Mouse (Mus musculus) right cerebral cortex, adult 2 months (tissue): ENCODE data around the gene Fbxw7.
A peak's percentile ranks its signal among the peaks of the same experiment; 100 is the strongest.

Experiments
- DNase-seq, 2 experiments: peaks; one replicate each; pipeline ENCODE4 v3.0.0; 2021 to 2022; ENCODE audit warnings: low spot score in 2 of 2

Fbxw7 gene

GRCm38 (mm10) chr3:84949387-84949786 lies 134.3 kb downstream of the Fbxw7 start:
- DNase-seq = no peak

GRCm38 (mm10) chr3:84951698-84952097 lies 136.6 kb downstream of the Fbxw7 start:
- no peak for DNase-seq

DNA sequence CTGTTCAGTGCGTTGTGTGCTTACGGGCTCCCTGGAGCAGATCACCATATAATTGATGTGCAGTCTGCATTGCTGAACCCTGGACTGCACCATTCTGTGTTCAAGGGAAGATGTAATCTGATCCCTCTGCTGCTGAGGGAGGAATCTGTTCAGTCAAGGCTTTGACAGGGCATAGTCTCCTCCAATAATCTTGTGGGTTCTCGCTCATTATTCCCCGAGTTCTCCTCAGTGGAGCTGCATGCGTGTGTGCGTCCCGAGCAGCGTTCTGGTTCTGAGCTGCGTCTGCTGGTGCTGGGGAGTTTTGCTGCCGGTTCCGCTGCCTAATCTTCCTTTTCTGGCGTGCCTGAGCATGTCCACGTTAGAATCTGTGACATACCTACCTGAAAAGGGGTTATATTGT lies 137.1 kb downstream of the Fbxw7 start:
- DNase-seq = peak; percentile 78 to 79

DNA sequence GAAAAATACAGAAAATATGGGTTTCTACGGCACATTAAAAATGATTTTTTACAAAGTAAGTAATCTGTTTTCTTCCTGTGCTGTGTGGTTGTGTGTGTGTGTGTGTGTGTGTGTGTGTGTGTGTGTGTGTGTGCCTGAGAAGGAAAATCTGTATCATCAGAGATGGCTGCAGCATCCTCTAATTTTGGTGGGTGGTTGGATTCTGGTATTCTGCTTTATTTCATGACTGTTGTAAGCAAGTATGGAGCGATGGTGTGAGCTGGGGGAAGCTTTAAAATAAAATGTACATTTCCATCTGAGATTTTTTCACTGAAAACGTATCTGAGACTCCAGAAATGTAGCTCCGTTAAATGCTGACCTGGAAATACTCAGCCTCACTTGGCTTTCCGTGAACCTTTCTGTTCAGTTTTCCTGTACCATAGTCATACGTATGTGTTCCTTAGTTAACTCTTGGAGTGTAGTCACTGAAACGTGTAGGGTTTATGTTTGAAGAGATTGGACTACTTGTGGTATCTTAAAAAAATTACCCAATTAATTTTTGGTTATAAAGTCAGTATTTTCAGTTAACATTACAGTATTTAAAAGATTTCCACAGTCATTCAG lies 137.6 kb downstream of the Fbxw7 start:
- DNase-seq = no peak

DNA sequence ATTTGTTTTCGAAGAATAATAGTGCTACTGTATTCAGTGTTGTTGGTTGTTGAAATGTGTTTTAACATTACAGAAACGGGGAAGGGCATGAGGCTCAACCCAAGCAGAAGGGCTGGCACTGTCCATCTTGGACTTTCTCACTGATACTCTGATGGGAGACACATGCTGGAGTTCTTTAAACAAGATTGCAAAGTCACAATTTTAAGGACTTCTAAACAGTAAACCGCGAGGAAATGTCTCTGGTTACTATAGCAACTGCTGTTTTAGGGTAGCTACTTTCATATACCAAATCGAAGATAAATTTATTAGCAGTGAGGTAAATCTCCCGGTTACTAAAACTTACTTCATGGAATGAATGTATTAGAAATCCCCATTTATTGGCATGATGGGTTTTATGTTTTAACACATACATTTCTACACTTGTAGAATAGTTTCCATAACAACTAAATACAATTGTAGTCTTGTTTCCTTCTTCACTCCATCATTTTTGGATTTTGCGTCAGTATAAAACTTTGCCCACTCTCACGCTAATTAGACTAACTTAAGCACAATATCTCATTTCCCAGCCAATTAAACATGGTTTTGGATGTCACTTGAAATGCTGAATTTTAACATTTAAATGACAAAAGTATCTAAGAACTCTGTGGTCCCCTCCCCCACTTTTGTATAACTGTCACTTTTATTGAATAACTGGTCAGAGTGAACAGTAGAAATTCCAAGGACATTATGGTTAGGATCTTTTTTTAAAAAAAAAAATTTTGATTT lies 140.1 kb downstream of the Fbxw7 start:
- DNase-seq = no peak

DNA sequence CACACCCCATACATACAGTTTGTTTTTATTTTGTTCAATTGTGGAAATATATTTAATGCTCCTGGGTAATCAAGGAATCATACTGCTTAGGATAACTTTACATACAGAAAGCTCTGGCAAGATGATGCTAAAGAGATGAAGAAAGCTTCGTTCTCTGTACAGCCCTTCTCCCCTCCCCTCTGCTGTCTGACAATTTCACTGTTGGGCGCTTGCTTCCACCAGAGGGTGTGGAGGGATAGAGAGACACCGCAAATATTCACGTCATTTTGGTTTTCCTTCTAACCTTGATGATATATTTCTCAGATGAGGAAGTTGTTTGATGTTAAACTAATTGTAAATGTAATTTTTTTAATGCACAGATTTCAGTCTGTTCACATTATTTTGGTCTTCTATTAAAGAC lies 140.8 kb downstream of the Fbxw7 start:
- no peak for DNase-seq

- DNase-seq = no peak
These were observed 150.1 kb downstream of the Fbxw7 start for GRCm38 (mm10) chr3:84965156-84965555.

DNA sequence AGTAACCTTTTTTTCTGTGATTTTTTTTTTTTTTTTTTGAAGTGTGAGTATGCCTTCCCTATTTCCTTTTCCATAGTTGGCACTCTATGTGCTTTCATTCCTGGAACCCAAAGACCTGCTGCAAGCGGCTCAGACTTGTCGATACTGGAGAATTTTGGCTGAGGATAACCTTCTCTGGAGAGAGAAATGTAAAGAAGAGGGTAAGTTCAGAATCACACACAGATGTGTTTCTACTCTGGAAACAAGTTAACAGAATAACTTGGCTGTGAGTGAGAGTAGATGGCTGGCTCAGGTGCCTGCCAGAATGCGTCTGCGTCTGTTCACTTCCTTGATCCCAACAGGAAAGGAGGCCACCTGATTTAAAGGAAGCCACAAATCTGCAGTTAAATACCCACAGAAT lies 152.3 kb downstream of the Fbxw7 start:
- no peak for DNase-seq

DNA sequence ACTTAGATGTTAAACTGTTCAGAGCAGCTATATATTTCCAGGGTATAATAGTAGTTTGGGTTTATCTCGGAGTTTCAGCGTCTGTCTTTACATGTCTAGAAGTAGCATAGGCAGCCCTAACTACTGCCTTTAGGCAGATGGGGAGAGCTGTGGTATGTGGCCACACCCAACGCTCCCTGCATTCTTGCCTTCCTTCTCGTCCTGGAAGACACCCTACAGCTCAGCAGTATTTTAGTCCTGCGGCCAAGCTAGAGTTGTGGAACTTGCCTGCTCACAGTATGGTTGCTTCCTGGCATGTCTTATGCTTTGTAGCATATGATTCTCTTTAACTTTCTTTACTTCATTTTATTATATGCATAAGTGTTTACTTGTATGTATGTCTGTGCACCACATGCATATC lies 156.5 kb downstream of the Fbxw7 start:
- no peak for DNase-seq

DNA sequence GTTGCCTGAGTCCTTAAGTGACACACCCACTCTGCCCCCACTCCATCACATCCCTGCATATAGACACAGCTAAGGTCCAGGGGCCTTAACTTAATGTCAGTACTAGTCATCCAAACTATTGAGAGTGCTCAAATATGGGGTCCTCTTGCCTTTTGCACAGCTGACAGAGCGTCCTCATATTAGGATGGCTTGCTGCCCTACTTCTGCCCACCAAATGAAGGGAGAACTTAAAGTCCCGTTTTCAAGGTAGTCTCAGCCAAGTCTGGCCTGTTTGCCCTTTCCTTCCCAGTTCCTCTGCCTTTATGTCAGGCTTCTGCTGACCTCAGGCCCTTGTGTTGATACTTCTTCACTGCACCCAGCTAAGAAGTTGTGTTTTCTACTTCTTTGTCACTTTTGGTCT lies 157.8 kb downstream of the Fbxw7 start:
- peak; percentile 4 to 11 for DNase-seq

DNA sequence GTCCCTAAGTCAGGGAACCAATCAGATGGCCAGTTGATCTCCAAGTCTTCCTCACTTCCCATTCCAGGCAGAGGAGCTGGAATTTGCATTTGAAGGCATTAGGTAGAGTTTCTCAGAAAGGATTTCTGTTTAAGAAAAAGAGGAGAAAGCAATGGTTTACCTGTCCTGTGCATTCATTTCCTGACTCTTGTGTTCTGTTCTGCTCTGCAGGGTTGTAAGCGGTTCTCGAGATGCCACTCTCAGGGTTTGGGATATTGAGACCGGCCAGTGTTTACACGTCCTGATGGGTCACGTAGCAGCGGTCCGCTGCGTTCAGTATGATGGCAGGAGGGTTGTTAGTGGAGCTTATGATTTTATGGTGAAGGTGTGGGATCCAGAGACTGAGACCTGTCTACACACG lies 159.1 kb downstream of the Fbxw7 start:
- peak in 1 of 2 experiments; percentile 11 for DNase-seq

DNA sequence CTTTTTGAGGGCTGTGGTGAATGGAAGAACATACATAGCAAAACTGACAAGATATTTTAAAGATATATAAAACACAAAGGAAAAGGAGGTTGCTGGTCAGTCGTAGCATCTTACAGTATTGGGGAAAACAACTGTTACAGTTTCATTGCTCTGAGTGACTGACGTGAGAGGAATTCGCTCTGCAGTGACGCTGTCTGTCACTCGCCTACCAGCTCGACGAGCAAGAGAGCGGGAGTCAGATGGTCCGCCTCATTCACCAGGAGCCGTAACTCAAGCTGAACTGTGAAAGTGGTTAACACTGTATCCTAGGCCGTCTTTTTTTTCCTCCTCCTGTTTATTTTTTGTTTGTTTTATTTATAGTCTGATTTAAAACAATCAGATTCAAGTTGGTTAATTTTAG lies 163.6 kb downstream of the Fbxw7 start:
- DNase-seq = no peak

DNA sequence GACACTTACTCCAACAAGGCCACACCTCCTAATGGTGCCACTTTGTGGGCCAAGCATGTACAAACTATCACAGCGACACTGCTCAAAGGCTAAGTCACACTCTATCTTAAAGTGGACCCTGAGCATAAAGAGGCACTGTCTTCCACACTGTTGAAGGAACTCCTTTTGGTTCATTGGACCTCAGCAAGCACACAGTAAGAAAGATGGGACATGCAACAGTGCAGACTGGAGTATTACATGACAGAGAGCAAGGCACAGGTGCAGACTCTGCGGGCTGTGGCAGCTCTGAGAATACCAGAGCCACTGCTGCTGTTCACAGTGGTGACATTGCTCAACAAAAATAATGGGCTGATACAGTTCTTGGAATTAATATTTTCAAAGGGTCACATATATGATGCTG lies 165.1 kb downstream of the Fbxw7 start:
- DNase-seq = peak in 1 of 2 experiments; percentile 27

DNA sequence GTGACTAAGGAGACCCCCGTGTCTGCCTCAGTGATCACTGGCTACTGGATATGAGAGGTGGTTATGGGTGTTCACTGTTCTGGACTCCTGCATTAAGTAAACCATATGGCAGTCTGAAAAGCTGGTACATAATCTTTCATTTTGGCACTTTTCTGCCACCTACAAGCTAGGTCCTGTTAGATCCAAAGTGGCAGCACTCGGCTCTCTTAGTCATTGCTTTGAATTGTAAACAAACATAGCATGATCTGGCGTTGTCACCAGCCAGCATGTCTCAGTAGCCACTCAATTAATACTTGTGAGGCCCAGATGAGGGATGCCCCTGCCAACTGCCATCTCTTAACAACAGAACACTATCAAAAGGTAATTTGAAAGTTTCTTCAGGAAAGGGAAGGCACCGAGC lies 167.6 kb downstream of the Fbxw7 start:
- peak in 1 of 2 experiments; percentile 40 for DNase-seq

DNA sequence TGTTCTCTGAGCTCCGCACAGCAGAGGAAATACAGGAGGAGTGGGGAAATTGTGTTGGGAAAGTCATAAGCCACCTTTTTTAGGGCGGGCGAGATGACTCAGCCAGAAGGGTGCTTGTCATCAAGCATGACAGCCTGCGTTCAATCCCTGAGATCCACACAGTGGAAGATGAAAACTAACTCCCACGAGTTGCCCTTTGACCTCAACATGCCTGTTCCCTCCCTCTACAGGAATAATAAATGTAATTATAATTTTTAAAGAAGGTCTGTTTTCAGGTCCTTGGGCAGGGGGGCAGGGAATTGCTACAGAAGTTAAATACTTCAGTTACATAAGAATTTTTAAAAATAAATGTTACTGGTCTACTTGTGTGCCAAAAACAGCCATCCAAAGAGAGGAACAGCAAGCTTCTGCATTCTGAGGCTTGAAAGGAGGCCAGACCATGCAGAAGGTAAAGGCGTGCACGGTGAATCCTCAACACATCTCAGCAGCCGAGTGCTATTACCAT lies 170.1 kb downstream of the Fbxw7 start:
- peak; percentile 78 to 83 for DNase-seq

DNA sequence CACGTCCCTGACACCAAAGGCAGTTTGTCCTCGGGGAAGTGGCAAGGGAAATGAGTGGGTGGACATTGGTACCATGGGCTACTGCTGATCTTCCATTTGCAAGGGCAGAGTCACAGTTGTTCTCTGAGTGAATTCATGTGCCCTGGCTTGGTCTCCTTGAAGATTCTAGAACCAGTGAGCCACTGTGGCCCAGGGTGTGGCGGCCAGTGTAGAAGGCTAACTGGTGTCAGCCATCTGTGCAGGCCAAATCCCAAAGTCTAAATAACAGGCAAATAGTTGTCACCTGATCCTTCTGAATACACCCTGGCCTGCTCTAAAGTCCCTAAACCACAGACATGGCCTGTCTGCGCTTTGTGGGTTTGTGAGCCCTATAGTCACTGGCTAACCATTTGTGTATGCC lies 173.8 kb downstream of the Fbxw7 start:
- no peak for DNase-seq

- no peak for DNase-seq
These were observed 190.2 kb downstream of the Fbxw7 start for GRCm38 (mm10) chr3:85005257-85005656.

DNA sequence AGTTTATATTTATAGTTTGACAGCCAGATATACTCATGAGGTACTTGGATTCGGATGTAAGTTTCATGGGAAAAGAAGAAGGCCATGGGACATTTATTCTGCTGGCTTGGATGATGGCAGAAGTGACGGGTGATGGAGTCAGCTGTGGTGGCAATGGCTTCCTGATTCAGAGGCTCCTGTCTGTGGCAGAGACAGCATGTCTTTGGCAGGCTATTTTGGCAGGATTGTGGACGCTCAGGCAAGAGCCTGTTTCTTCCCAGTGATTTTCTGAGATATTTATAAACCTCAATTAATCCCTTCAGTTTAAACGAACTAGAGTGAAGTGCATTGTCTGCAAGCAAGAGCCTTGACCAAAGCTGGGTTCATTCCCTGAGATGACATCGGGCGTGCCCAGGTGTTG lies 197.8 kb downstream of the Fbxw7 start:
- DNase-seq = no peak

DNA sequence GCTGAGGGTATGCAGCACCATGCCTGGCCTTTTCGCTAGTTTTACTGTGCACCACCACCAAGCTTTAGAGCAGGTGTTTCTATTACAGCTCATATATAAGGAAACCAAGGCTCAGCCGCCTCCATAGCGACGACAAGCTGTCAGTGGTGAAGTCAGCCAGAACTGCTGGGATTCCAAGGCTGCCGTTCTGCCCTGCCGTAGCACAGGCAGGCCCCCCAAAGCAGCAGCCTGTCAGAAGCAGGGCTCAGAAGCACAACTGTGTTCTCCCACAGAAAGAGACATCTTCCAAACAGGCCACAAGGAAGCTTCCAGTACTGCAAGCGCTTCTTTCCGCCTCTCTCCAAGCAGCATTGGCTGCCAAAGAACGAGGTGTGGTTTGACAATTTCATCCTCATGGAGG lies 200.6 kb downstream of the Fbxw7 start:
- peak; percentile 76 to 85 for DNase-seq

DNA sequence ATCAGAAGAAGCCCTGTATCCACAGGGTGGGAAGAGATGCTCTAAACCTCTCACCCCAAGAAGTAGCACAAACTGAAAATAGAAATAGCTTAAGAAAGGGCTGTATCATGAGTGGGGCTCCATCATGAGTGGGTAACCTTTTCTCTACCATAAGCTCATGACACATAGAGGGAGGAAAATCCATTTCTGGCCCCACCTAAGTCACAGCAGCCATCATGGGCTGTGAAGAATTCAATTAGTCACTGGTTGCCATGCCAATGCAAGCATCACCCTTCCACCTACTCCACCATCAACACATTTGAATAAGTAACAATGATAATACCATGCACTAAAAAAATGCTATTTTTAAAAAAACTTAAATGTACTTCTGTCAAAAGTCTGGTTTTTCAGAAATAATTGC lies 205.1 kb downstream of the Fbxw7 start:
- peak; percentile 67 to 69 for DNase-seq

DNA sequence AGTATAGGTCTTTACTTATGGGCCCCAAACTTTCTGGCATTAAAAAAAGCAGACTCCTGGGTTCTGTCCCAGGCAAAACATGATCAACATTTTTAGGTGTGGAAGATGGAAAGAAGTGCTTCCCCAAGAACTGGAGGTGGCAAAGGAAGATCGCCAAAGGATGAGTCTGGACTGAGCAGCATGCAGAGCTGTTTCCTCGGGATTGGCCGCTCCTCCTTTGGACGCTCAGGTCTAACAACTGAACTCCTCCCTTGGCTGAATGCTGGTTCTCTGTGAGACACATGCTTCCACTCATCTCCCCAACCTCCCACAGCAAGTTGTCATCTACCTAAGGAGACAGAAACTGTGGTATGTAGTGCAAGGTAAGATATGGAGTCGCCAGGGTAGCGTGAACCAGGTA lies 206.7 kb downstream of the Fbxw7 start:
- no peak for DNase-seq

GRCm38 (mm10) chr3:85022800-85023199 lies 207.7 kb downstream of the Fbxw7 start:
- no peak for DNase-seq

DNA sequence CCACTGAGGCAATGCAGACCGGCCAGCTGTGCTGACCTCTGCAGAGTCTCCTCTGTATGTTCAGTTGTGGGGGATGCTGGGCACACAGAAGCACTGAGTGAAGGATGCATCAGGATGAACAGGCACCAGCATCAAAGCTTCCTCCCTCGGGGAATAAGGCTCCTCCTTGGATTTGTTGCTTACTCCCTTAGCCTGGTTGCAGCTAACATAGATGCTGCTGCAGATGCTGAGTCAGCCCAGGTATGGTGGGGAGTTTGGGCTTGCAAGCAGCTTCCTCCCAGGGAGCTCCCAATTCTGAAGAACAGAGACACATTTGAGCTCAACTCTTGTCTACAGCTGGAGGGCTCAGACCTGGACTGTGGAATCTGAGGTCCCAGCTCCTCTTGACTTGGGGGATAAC lies 209.2 kb downstream of the Fbxw7 start:
- DNase-seq = no peak
